Comparison of ENCODE assay signal across 24 mouse cellular contexts in genomic region chr4:47580556-47580955, GRCm38 (mm10).
"Had no signal": no experiment of that assay in that cellular context is flagged by ENCODE, and none has a peak within 500 bp of the region (broad histone marks: within the 10 kb centered on the region; RNA-seq: fewer than 3 reads in every experiment).

No protein-coding gene starts in this region.

- H3K27ac ChIP-seq: hindbrain, embryonic 10.5 days; hindbrain, embryonic 13.5 days; hindbrain, embryonic 15.5 days; hindbrain, postnatal 0 days; kidney, embryonic 15.5 days; layer of hippocampus, adult 2 months; left cerebral cortex, adult 2 months; limb, embryonic 10.5 days; limb, embryonic 12.5 days; liver, embryonic 13.5 days had no signal

- H3K4me3 ChIP-seq: heart, embryonic 12.5 days; hindbrain, embryonic 10.5 days; hindbrain, embryonic 13.5 days; hindbrain, embryonic 15.5 days; kidney, embryonic 15.5 days; layer of hippocampus, adult 2 months; left cerebral cortex, adult 2 months; limb, embryonic 10.5 days; limb, embryonic 12.5 days; liver, embryonic 13.5 days had no signal

- H3K9me3 ChIP-seq: heart, embryonic 12.5 days; hindbrain, embryonic 10.5 days; hindbrain, embryonic 13.5 days; hindbrain, embryonic 15.5 days; kidney, embryonic 15.5 days; limb, embryonic 10.5 days; limb, embryonic 12.5 days; liver, embryonic 13.5 days had no signal

- DNase-seq: gastrocnemius, postnatal 14 days; gastrocnemius, postnatal 36 days; heart, postnatal 10 days; heart, postnatal 4 days; kidney, adult 11 months; kidney, adult 2 months; kidney, adult 9 months; kidney, postnatal 10 days; kidney, postnatal 25 days; kidney, postnatal 4 days; liver; liver, embryonic 13.5 days had no signal

- ATAC-seq: hindbrain, postnatal 0 days; intestine, embryonic 16.5 days had no signal

- H3K27me3 ChIP-seq: heart, embryonic 12.5 days; hindbrain, embryonic 13.5 days; hindbrain, embryonic 15.5 days; kidney, embryonic 15.5 days; limb, embryonic 12.5 days; liver, embryonic 13.5 days had no signal

- H3K36me3 ChIP-seq: heart, embryonic 12.5 days; hindbrain, embryonic 10.5 days; hindbrain, embryonic 13.5 days; hindbrain, embryonic 15.5 days; kidney, embryonic 15.5 days; limb, embryonic 10.5 days; limb, embryonic 12.5 days; liver, embryonic 13.5 days had no signal

- H3K4me1 ChIP-seq: heart, embryonic 12.5 days; hindbrain, embryonic 10.5 days; hindbrain, embryonic 13.5 days; hindbrain, embryonic 15.5 days; limb, embryonic 10.5 days; limb, embryonic 12.5 days; liver, embryonic 13.5 days had no signal

- H3K9ac ChIP-seq: heart, embryonic 12.5 days; hindbrain, embryonic 13.5 days; hindbrain, embryonic 15.5 days; kidney, embryonic 15.5 days; limb, embryonic 12.5 days; liver, embryonic 13.5 days had no signal

- H3K4me2 ChIP-seq: heart, embryonic 12.5 days; hindbrain, embryonic 13.5 days; hindbrain, embryonic 15.5 days; kidney, embryonic 15.5 days; limb, embryonic 12.5 days; liver, embryonic 11.5 days; liver, embryonic 13.5 days had no signal
